Mouse (Mus musculus): ENCODE measurements around the gene Shb.

DNA sequence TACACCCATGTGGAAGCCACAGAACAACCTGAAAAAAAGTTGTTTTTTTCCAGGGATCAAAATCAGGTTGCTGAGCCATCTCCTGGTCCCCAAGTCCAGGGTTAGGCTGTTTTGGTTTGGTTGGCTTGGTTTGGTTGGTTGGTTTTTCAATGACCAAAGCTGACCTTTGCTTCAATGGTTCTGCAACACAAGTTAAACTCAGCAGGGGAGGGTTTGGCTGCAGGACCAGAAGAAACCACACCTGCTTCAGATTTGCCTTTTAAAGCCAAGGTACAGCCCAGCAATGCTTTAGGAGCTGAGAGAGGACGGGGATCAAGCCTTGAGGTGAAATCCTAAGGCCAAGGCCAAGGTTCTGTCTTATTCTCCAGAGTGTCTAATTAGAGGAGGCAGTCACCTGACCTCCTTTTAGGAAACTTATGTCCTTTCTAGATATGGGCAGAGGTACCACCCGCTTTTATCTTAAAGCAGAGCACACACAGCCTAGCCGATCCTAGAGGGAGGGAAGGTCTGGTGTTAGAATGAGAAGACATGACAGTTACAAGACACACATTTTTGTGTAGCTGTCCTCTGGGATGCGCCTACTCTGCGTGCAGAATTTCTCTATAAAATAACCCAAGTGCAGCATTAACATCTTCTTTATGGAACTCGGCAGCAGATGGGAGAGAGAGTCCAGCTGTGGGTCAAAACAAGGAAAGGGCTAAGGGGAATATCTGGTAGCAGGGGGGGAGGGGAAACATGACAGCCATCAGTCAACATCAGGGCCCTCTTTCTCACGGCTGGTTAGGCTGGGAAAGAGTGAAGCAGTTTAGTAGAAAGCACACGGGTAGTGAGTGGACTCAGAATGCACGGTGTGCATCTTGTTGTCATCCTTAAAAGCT lies 10.3 kb downstream of the Shb start:
- no peak for TF ChIP-seq CTCF (IDR thresholded peaks at IDR 0.05; ENCODE audit: low read depth)
- peak; percentile 64; the same call in 1 of the 2 replicates for TF ChIP-seq EP300 (IDR thresholded peaks at IDR 0.05; ENCODE audit: low read depth)

Data from liver, postnatal 0 days (tissue).